Mouse (Mus musculus): ENCODE measurements around the gene Phf6. TPM values are rescaled to one million over a fixed set of nuclear protein-coding genes. Genes with fewer than 3 reads are reported as not detected.

The Phf6 gene
- total RNA-seq (2023; ENCODE audit: inconsistent age), result 25.3 to 37.5 TPM (median 32.4 TPM) in 4 replicates

GRCm38 (mm10) chrX:52911587-52912371 is at the start of gene Phf6:
Phf6 (plus strand) TSS chrX:52912266.

GRCm38 (mm10) chrX:52987905-52988783 is 76.1 kb downstream of the Phf6 start, which contains the start of gene Hprt:
Hprt (plus strand) TSS chrX:52988137.

Other genes starting within 250 kb of the Phf6 start
- gene Ccdc160, start 121.1 kb upstream of the Phf6 start, total RNA-seq (2023; ENCODE audit: inconsistent age), result not detected in 4 replicates
- 44.6 to 51.9 TPM (median 47.1 TPM) in 4 replicates for gene Hprt, start 75.9 kb downstream of the Phf6 start, total RNA-seq (2023; ENCODE audit: inconsistent age)